Mouse (Mus musculus): ENCODE results near the gene Aox4.

Aox4 gene

GRCm38 (mm10) chr1:58301073-58301472 lies 90.9 kb downstream of the Aox4 start:
- DNase-seq (ENCODE audit: low spot score in 2 of 2): no peak

GRCm38 (mm10) chr1:58302015-58302414 lies 91.8 kb downstream of the Aox4 start:
- DNase-seq (ENCODE audit: low spot score in 2 of 2): no peak

- DNase-seq (ENCODE audit: low spot score in 2 of 2): no peak
Observed at GRCm38 (mm10) chr1:58303009-58303408, 92.8 kb downstream of the Aox4 start.

- DNase-seq (ENCODE audit: low spot score in 2 of 2): no peak
Observed at GRCm38 (mm10) chr1:58303726-58304125, 93.5 kb downstream of the Aox4 start.

GRCm38 (mm10) chr1:58304296-58304695 lies 94.1 kb downstream of the Aox4 start:
- no peak for DNase-seq (ENCODE audit: low spot score in 2 of 2)

- no peak for DNase-seq (ENCODE audit: low spot score in 2 of 2)
Observed at GRCm38 (mm10) chr1:58307181-58307580, 97.0 kb downstream of the Aox4 start.

GRCm38 (mm10) chr1:58308594-58308993 lies 98.4 kb downstream of the Aox4 start:
- DNase-seq (ENCODE audit: low spot score in 2 of 2): no peak

GRCm38 (mm10) chr1:58309853-58310252 lies 99.7 kb downstream of the Aox4 start:
- no peak for DNase-seq (ENCODE audit: low spot score in 2 of 2)

- DNase-seq (ENCODE audit: low spot score in 2 of 2): no peak
Observed at GRCm38 (mm10) chr1:58311221-58311864, 101.1 kb downstream of the Aox4 start.

- DNase-seq (ENCODE audit: low spot score in 2 of 2): no peak
Observed at GRCm38 (mm10) chr1:58313173-58313572, 103.0 kb downstream of the Aox4 start.

GRCm38 (mm10) chr1:58315532-58315931 lies 105.3 kb downstream of the Aox4 start:
- DNase-seq (ENCODE audit: low spot score in 2 of 2): no peak
